Mouse (Mus musculus) MEL (cell line): ENCODE results near the gene Agr2. TPM values are rescaled to one million over a fixed set of nuclear protein-coding genes. Genes with fewer than 3 reads are reported as not detected.

ENCODE experiments used
- DNase-seq: peaks from one replicate; pipeline ENCODE4 v3.0.0; 2011; ENCODE audit warnings: low read depth, low spot score
- H3K27ac ChIP-seq: 2 replicates; pipeline ENCODE4 v1.5.1; 2012; ENCODE audit warnings: low read depth, mild to moderate bottlenecking, control low read depth, low read length, moderate library complexity; ENCODE audit not compliant: control insufficient read depth
- H3K27me3 ChIP-seq, 2 experiments: fragments of 150-350 bp in 1 of 2; sonication (generic) in 1 of 2; 2 replicates each; pipeline ENCODE4 v1.6.1; 2012; ENCODE audit warnings: low read length in 2 of 2, mild to moderate bottlenecking in 2 of 2, improper control_type of control experiment in 1 of 2, moderate library complexity in 1 of 2; ENCODE audit not compliant: insufficient read depth in 2 of 2, control insufficient read depth in 1 of 2
- H3K36me3 ChIP-seq, 2 experiments: 2 replicates each; pipeline ENCODE4 v1.6.1; 2012 to 2014; ENCODE audit warnings: low read length in 2 of 2, improper control_type of control experiment in 1 of 2, inconsistent platforms in 1 of 2, mild to moderate bottlenecking in 1 of 2; ENCODE audit not compliant: insufficient read depth in 2 of 2, control insufficient read depth in 1 of 2
- H3K4me1 ChIP-seq, 2 experiments: fragments of 150-350 bp in 1 of 2; sonication (generic) in 1 of 2; 2 replicates each; pipeline ENCODE4 v1.6.1; 2012; ENCODE audit warnings: low read length in 2 of 2, improper control_type of control experiment in 1 of 2, mild to moderate bottlenecking in 1 of 2; ENCODE audit not compliant: insufficient read depth in 2 of 2, control insufficient read depth in 1 of 2
- H3K4me3 ChIP-seq, 2 experiments: fragments of 150-350 bp in 1 of 2; sonication (generic) in 1 of 2; 2 replicates each; pipeline ENCODE4 v1.5.1; 2012; ENCODE audit warnings: low read depth in 2 of 2, low read length in 2 of 2, mild to moderate bottlenecking in 2 of 2, moderate library complexity in 2 of 2, control low read depth in 1 of 2, improper control_type of control experiment in 1 of 2; ENCODE audit not compliant: control insufficient read depth in 1 of 2, insufficient read depth in 1 of 2
- H3K79me2 ChIP-seq: 2 replicates; pipeline ENCODE4 v1.6.1; 2012; ENCODE audit warnings: mild to moderate bottlenecking, low read length, moderate library complexity; ENCODE audit not compliant: control insufficient read depth, poor library complexity, insufficient read depth
- H3K9ac ChIP-seq: 2 replicates; pipeline ENCODE4 v1.6.1; 2012; ENCODE audit warnings: low read depth, mild to moderate bottlenecking, control low read depth, low read length, moderate library complexity; ENCODE audit not compliant: control insufficient read depth, poor library complexity, severe bottlenecking
- H3K9me3 ChIP-seq: fragments of 150-350 bp; sonication (generic); replicated peaks from 2 replicates; pipeline ENCODE4 v1.6.1; 2012; ENCODE audit warnings: mild to moderate bottlenecking, low read length, improper control_type of control experiment, moderate library complexity; ENCODE audit not compliant: insufficient read depth
- BHLHE40 ChIP-seq: IDR thresholded peaks from 2 replicates; pipeline ENCODE4 v1.6.1; 2012; ENCODE audit warnings: low read depth, mild to moderate bottlenecking, inconsistent platforms, low read length, improper control_type of control experiment, borderline replicate concordance
- CHD2 ChIP-seq: IDR thresholded peaks from 2 replicates; pipeline ENCODE4 v1.6.1; 2011; ENCODE audit warnings: low read length, improper control_type of control experiment
- ELF1 ChIP-seq: IDR thresholded peaks from 2 replicates; pipeline ENCODE4 v1.6.1; 2014; ENCODE audit warnings: low read depth, mild to moderate bottlenecking, inconsistent platforms, low read length, improper control_type of control experiment, moderate library complexity
- EP300 ChIP-seq, 2 experiments: IDR thresholded peaks; 2 replicates each; pipeline ENCODE4 v1.6.1; 2011; ENCODE audit warnings: improper control_type of control experiment in 2 of 2, low read length in 2 of 2, low read depth in 1 of 2, mild to moderate bottlenecking in 1 of 2
- GATA1 ChIP-seq: IDR thresholded peaks from 2 replicates; pipeline ENCODE4 v1.6.1; 2011; ENCODE audit warnings: low read depth, low read length, improper control_type of control experiment
- JUND ChIP-seq: IDR thresholded peaks from 2 replicates; pipeline ENCODE4 v1.6.1; 2011; ENCODE audit warnings: low read depth, mild to moderate bottlenecking, improper control_type of control experiment, low read length
- MEF2A ChIP-seq: IDR thresholded peaks from 2 replicates; pipeline ENCODE4 v1.6.1; 2014; ENCODE audit warnings: low read depth, mild to moderate bottlenecking, inconsistent platforms, low read length, improper control_type of control experiment; ENCODE audit not compliant: poor library complexity, insufficient replicate concordance, severe bottlenecking; ENCODE audit errors: extremely low read depth
- MXI1 ChIP-seq: IDR thresholded peaks from 2 replicates; pipeline ENCODE4 v1.6.1; 2011; ENCODE audit warnings: mild to moderate bottlenecking, low read depth, low read length, improper control_type of control experiment
- NELFE ChIP-seq: IDR thresholded peaks from 2 replicates; pipeline ENCODE4 v1.6.1; 2011; ENCODE audit warnings: low read depth, low read length, improper control_type of control experiment
- NRF1 ChIP-seq: IDR thresholded peaks from 2 replicates; pipeline ENCODE4 v1.6.1; 2014; ENCODE audit warnings: low read depth, mild to moderate bottlenecking, inconsistent platforms, low read length, improper control_type of control experiment, moderate library complexity; ENCODE audit not compliant: poor library complexity, insufficient read depth, severe bottlenecking
- POLR2AphosphoS5 ChIP-seq: IDR thresholded peaks from 2 replicates; pipeline ENCODE4 v1.6.1; 2012; ENCODE audit warnings: low read depth, borderline replicate concordance, mild to moderate bottlenecking, inconsistent platforms, low read length, moderate library complexity, mixed read lengths
- RCOR1 ChIP-seq: IDR thresholded peaks from 2 replicates; pipeline ENCODE4 v1.6.1; 2012; ENCODE audit warnings: low read depth, mild to moderate bottlenecking, inconsistent platforms, low read length, improper control_type of control experiment
- SMC3 ChIP-seq: IDR thresholded peaks from 2 replicates; pipeline ENCODE4 v1.6.1; 2011; ENCODE audit warnings: low read depth, low read length, improper control_type of control experiment
- TBP ChIP-seq: IDR thresholded peaks from 2 replicates; pipeline ENCODE4 v1.8.0; 2011; ENCODE audit warnings: low read depth, low read length, improper control_type of control experiment
- UBTF ChIP-seq: IDR thresholded peaks from 2 replicates; pipeline ENCODE4 v1.6.1; 2012; ENCODE audit warnings: low read depth, mild to moderate bottlenecking, inconsistent platforms, low read length, improper control_type of control experiment, moderate library complexity, borderline replicate concordance; ENCODE audit not compliant: insufficient read depth
- ZNF384 ChIP-seq: IDR thresholded peaks from 2 replicates; pipeline ENCODE4 v1.6.1; 2012; ENCODE audit warnings: low read depth, mild to moderate bottlenecking, inconsistent platforms, low read length, improper control_type of control experiment
- polyA plus RNA-seq, 2 experiments: library from polyadenylated mRNA; stranded (reverse) in 1 of 2; unstranded in 1 of 2; fragments of >175 nt in 1 of 2; fragments of >200 nt in 1 of 2; gene quantifications; 2 replicates each; pipeline versions ENCODE4 v1.2.1 to v1.2.4; 2012; ENCODE audit warnings: low replicate concordance in 2 of 2, low read depth in 1 of 2; ENCODE audit not compliant: insufficient read length in 2 of 2, insufficient read depth in 1 of 2, missing spikeins in 1 of 2
- total RNA-seq: library from RNA; depleted of rRNA; stranded (reverse); fragments of 300-350 nt; gene quantifications from 2 replicates; pipeline ENCODE4 v1.2.3, GENCODE M21; 2012

The Agr2 gene
- total and polyA plus RNA-seq, 3 experiments: not detected

DNA sequence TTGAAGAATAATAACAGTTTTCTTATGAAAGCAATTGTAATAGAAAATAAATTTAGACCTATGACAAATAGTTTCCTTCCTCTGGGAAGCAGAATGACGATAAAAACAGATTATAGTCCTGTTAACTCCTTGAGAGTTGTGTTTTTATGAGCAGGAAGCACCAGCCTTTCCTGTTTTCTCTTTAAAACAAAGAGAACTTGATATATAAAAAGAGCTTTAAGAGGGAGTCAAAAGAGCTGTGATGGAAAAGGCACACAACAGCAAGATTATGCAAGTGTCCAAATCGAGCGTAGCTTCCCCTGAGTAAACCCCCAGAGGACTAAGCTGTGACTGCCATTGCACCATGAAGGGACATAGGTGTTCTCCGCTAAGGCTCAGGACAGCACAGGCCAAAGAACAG is 39.7 kb downstream of the Agr2 start:
- Histone ChIP-seq H3K4me1 (peaks cover 0 to 5% of the 10 kb centered on the region in 2 experiments; a peak in 1 of 4 replicates), H3K4me3 (no peak overlapping the region), H3K27ac (no peak overlapping the region), H3K9ac (no peak overlapping the region), H3K27me3 (no peaks in the 10 kb centered on the region), H3K9me3 (no peaks in the 10 kb centered on the region), H3K36me3 (peaks cover 0 to 8% of the 10 kb centered on the region in 2 experiments; a peak in 2 of 4 replicates), H3K79me2 (0 out of 2 replicates have a peak, but pooled peaks cover 1% of the 10 kb centered on the region)
- TF ChIP-seq NELFE (no peak), MEF2A (no peak), NRF1 (no peak), MXI1 (no peak), EP300 (IDR thresholded peaks at IDR 0.05; ENCODE audit: low read depth in 1 of 2, low read length in 2 of 2) (no peak), JUND (no peak), TBP (no peak)
- DNase-seq: no peak

GRCm38 (mm10) chr12:36035501-36035900 is 42.8 kb downstream of the Agr2 start:
- no peak for DNase-seq
- H3K36me3 ChIP-seq: peaks cover 0 to 6% of the 10 kb centered on the region in 2 experiments; a peak in 2 of 4 replicates
- TF ChIP-seq UBTF: no peak
- TF ChIP-seq GATA1: no peak
- no peak for TF ChIP-seq RCOR1
- no peak for TF ChIP-seq MEF2A
- no peak for TF ChIP-seq CHD2
- TF ChIP-seq SMC3: no peak
- no peak for TF ChIP-seq BHLHE40
- TF ChIP-seq POLR2AphosphoS5: no peak
- TF ChIP-seq ZNF384: no peak
- H3K79me2 ChIP-seq: no peaks in the 10 kb centered on the region
- H3K4me1 ChIP-seq: peaks cover 1% of the 10 kb centered on the region in 2 experiments
- no peak overlapping the region for H3K27ac ChIP-seq
- H3K9me3 ChIP-seq: no peaks in the 10 kb centered on the region
- no peak overlapping the region for H3K9ac ChIP-seq
- H3K4me3 ChIP-seq: no peak overlapping the region
- H3K27me3 ChIP-seq: no peaks in the 10 kb centered on the region

DNA sequence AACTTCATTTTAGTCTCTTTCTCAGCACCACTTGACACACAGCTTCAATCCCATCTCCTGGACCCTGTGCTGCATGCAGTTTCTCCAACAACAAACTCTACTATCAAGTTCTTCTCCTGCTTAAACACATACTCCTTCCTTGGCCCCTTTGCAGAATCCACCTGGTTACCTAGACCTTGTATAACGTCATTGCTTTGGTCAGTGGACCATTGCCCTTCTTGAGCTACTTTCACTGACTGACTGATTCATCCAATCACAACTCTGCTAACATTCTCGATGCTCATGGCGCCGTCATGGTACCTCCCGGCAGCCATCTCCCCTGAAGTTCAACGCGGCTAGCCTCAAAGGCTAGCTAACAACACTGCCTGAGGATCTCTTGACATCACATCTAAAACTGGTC is 43.4 kb downstream of the Agr2 start:
- no peak overlapping the region for H3K4me3 ChIP-seq
- no peak overlapping the region for H3K9ac ChIP-seq
- H3K79me2 ChIP-seq: no peaks in the 10 kb centered on the region
- no peak for DNase-seq
- no peaks in the 10 kb centered on the region for H3K9me3 ChIP-seq
- no peaks in the 10 kb centered on the region for H3K27me3 ChIP-seq
- no peak for TF ChIP-seq ELF1
- no peak overlapping the region for H3K27ac ChIP-seq
- peaks cover 0 to 11% of the 10 kb centered on the region in 2 experiments; a peak in 2 of 4 replicates for H3K36me3 ChIP-seq
- H3K4me1 ChIP-seq: peaks cover 6 to 7% of the 10 kb centered on the region in 2 experiments
